Mouse (Mus musculus): ENCODE data around the gene Art2b. TPM values are rescaled to one million over a fixed set of nuclear protein-coding genes. Genes with fewer than 3 reads are reported as not detected.
"Not testable (repeated sequence)": the region's sequence is repeated elsewhere in the genome, so short reads cannot be mapped to it uniquely, and the experiment has no call there.

Art2b gene
- polyA plus RNA-seq, 1 experiment = not detected

- Histone ChIP-seq H3K79me2 (ENCODE audit: control insufficient read depth, insufficient read depth) (no peaks in the 10 kb centered on the region), H3K4me2 (ENCODE audit: low read depth) (no peak overlapping the region), H3K36me3 (ENCODE audit: control insufficient read depth, insufficient read depth) (no peaks in the 10 kb centered on the region), H3ac (ENCODE audit: control insufficient read depth, insufficient read length) (no peak overlapping the region), H3K27me3 (ENCODE audit: control insufficient read depth, insufficient read depth, insufficient read length) (no peaks in the 10 kb centered on the region), H3K4me3 (no peak overlapping the region)
- TF ChIP-seq USF1 (IDR thresholded peaks at IDR 0.05; ENCODE audit: low read depth) (no peak), SRF (IDR thresholded peaks at IDR 0.05; ENCODE audit: control insufficient read depth, insufficient read length, low read depth) (no peak), TCF3 (IDR thresholded peaks at IDR 0.05; ENCODE audit: insufficient read length, low read depth) (no peak), REST (IDR thresholded peaks at IDR 0.05; ENCODE audit: insufficient read depth, insufficient read length) (no peak), POLR2AphosphoS2 (IDR thresholded peaks at IDR 0.05; ENCODE audit: insufficient read length, low read depth) (no peak), MYOG (IDR thresholded peaks at IDR 0.05; ENCODE audit: control insufficient read depth in 1 of 3, insufficient read depth in 1 of 3, insufficient read length in 2 of 3, low read depth in 2 of 3) (no peak), TCF12 (IDR thresholded peaks at IDR 0.05; ENCODE audit: insufficient read depth, poor library complexity, severe bottlenecking) (no peak)
These were observed 38.9 kb upstream of the Art2b start for GRCm38 (mm10) chr7:101624283-101624682.

- not testable (repeated sequence) for H3K27me3 ChIP-seq (ENCODE audit: control insufficient read depth, insufficient read depth, insufficient read length); H3K4me2 ChIP-seq (ENCODE audit: low read depth); H3K79me2 ChIP-seq (ENCODE audit: control insufficient read depth, insufficient read depth); H3K4me3 ChIP-seq; H3ac ChIP-seq (ENCODE audit: control insufficient read depth, insufficient read length); H3K36me3 ChIP-seq (ENCODE audit: control insufficient read depth, insufficient read depth)
These were observed 36.5 kb upstream of the Art2b start for GRCm38 (mm10) chr7:101621861-101622260.

- H3K36me3 ChIP-seq (ENCODE audit: control insufficient read depth, insufficient read depth) = no peaks in the 10 kb centered on the region
- no peak overlapping the region for H3K4me2 ChIP-seq (ENCODE audit: low read depth)
- no peak overlapping the region for H3ac ChIP-seq (ENCODE audit: control insufficient read depth, insufficient read length)
- no peak overlapping the region for H3K4me3 ChIP-seq
- peaks cover 6% of the 10 kb centered on the region for H3K27me3 ChIP-seq (ENCODE audit: control insufficient read depth, insufficient read depth, insufficient read length)
- H3K79me2 ChIP-seq (ENCODE audit: control insufficient read depth, insufficient read depth) = no peaks in the 10 kb centered on the region
- TF ChIP-seq E2F4 (IDR thresholded peaks at IDR 0.05; ENCODE audit: insufficient read depth) (no peak), SRF (IDR thresholded peaks at IDR 0.05; ENCODE audit: control insufficient read depth, insufficient read length, low read depth) (no peak), MYOD1 (IDR thresholded peaks at IDR 0.05; ENCODE audit: control insufficient read depth in 1 of 3, insufficient read length in 2 of 3, low read depth in 2 of 3) (no peak), MAX (IDR thresholded peaks at IDR 0.05; ENCODE audit: low read depth) (no peak), TCF3 (IDR thresholded peaks at IDR 0.05; ENCODE audit: insufficient read length, low read depth) (no peak), USF1 (IDR thresholded peaks at IDR 0.05; ENCODE audit: low read depth) (no peak)
These were observed 35.0 kb upstream of the Art2b start for GRCm38 (mm10) chr7:101620373-101620772.

GRCm38 (mm10) chr7:101618273-101618672 is 32.9 kb upstream of the Art2b start:
- Histone ChIP-seq H3ac (ENCODE audit: control insufficient read depth, insufficient read length) (no peak overlapping the region), H3K79me2 (ENCODE audit: control insufficient read depth, insufficient read depth) (no peaks in the 10 kb centered on the region), H3K27me3 (ENCODE audit: control insufficient read depth, insufficient read depth, insufficient read length) (peaks cover 12% of the 10 kb centered on the region), H3K4me2 (ENCODE audit: low read depth) (no peak overlapping the region), H3K4me3 (no peak overlapping the region), H3K36me3 (ENCODE audit: control insufficient read depth, insufficient read depth) (no peaks in the 10 kb centered on the region)
- TF ChIP-seq USF1 (IDR thresholded peaks at IDR 0.05; ENCODE audit: low read depth) (no peak), MAX (IDR thresholded peaks at IDR 0.05; ENCODE audit: low read depth) (no peak)

GRCm38 (mm10) chr7:101617438-101618165 is 32.2 kb upstream of the Art2b start:
- Histone ChIP-seq H3ac (ENCODE audit: control insufficient read depth, insufficient read length) (no peak overlapping the region), H3K4me2 (ENCODE audit: low read depth) (no peak overlapping the region)
- TF ChIP-seq TCF3 (IDR thresholded peaks at IDR 0.05; ENCODE audit: insufficient read length, low read depth) (no peak), POLR2AphosphoS2 (IDR thresholded peaks at IDR 0.05; ENCODE audit: insufficient read length, low read depth) (no peak), TCF12 (IDR thresholded peaks at IDR 0.05; ENCODE audit: insufficient read depth, poor library complexity, severe bottlenecking) (no peak), MYOD1 (IDR thresholded peaks at IDR 0.05; ENCODE audit: control insufficient read depth in 1 of 3, insufficient read length in 2 of 3, low read depth in 2 of 3) (no peak), USF1 (IDR thresholded peaks at IDR 0.05; ENCODE audit: low read depth) (no peak), SRF (IDR thresholded peaks at IDR 0.05; ENCODE audit: control insufficient read depth, insufficient read length, low read depth) (no peak), POLR2A (IDR thresholded peaks at IDR 0.05; ENCODE audit: insufficient read length, low read depth) (no peak), MAX (IDR thresholded peaks at IDR 0.05; ENCODE audit: low read depth) (no peak), MYOG (IDR thresholded peaks at IDR 0.05; ENCODE audit: control insufficient read depth in 1 of 3, insufficient read depth in 1 of 3, insufficient read length in 2 of 3, low read depth in 2 of 3) (no peak), REST (IDR thresholded peaks at IDR 0.05; ENCODE audit: insufficient read depth, insufficient read length) (no peak), CEBPB (IDR thresholded peaks at IDR 0.05; ENCODE audit: insufficient read depth, poor library complexity, severe bottlenecking) (no peak), E2F4 (IDR thresholded peaks at IDR 0.05; ENCODE audit: insufficient read depth) (no peak)

More at GRCm38 (mm10) chr7:101617438-101618165, 32.2 kb upstream of the Art2b start:
- H3K36me3 ChIP-seq (ENCODE audit: control insufficient read depth, insufficient read depth) = no peaks in the 10 kb centered on the region
- H3K27me3 ChIP-seq (ENCODE audit: control insufficient read depth, insufficient read depth, insufficient read length) = peaks cover 12% of the 10 kb centered on the region
- no peak overlapping the region for H3K4me3 ChIP-seq
- no peaks in the 10 kb centered on the region for H3K79me2 ChIP-seq (ENCODE audit: control insufficient read depth, insufficient read depth)
